Mouse (Mus musculus) heart, embryonic 12.5 days (tissue): ENCODE measurements around the gene Pou3f3. TPM values are rescaled to one million over a fixed set of nuclear protein-coding genes. Genes with fewer than 3 reads are reported as not detected.

Experiments used
- ATAC-seq: fragments of 200-750 bp; cut with Nextera tagmentation; 2 replicates; pipeline ENCODE4 v1.8.0; 2017; ENCODE audit warnings: moderate TSS enrichment, moderate library complexity; ENCODE audit not compliant: insufficient number of reproducible peaks, low FRiP score
- H3K27ac ChIP-seq: fragments of 300-500 bp; sonication (generic); 2 replicates; pipeline ENCODE4 v1.5.1; 2016; ENCODE audit warnings: mild to moderate bottlenecking, moderate library complexity; ENCODE audit not compliant: poor library complexity, severe bottlenecking
- H3K27me3 ChIP-seq: fragments of 300-500 bp; sonication (generic); replicated peaks from 2 replicates; pipeline ENCODE4 v1.6.1; 2016; ENCODE audit warnings: mild to moderate bottlenecking, moderate library complexity
- H3K36me3 ChIP-seq: fragments of 300-500 bp; sonication (generic); 2 replicates; pipeline ENCODE4 v1.6.1; 2016; ENCODE audit warnings: mild to moderate bottlenecking, moderate library complexity
- H3K4me1 ChIP-seq: fragments of 300-500 bp; sonication (generic); replicated peaks from 2 replicates; pipeline ENCODE4 v1.6.1; 2016; ENCODE audit warnings: mild to moderate bottlenecking
- H3K4me2 ChIP-seq: fragments of 300-500 bp; sonication (generic); 2 replicates; pipeline ENCODE4 v1.6.1; 2016; ENCODE audit warnings: mild to moderate bottlenecking, moderate library complexity
- H3K4me3 ChIP-seq: fragments of 300-500 bp; sonication (generic); 2 replicates; pipeline ENCODE4 v1.5.1; 2016; ENCODE audit warnings: mild to moderate bottlenecking
- H3K9ac ChIP-seq: fragments of 300-500 bp; sonication (generic); 2 replicates; pipeline ENCODE4 v1.6.1; 2016; ENCODE audit warnings: mild to moderate bottlenecking, moderate library complexity
- H3K9me3 ChIP-seq: fragments of 300-500 bp; sonication (generic); replicated peaks from 2 replicates; pipeline ENCODE4 v1.6.1; 2016; ENCODE audit warnings: mild to moderate bottlenecking, moderate library complexity
- WGBS: fragments of 180-500 bp; shearing (Covaris S2); methylation state at CpG from one replicate; pipeline ENCODE4 v1.1.7; 2016; 5-methylcytosine and 5-hydroxymethylcytosine counted together
- polyA plus RNA-seq: library from polyadenylated mRNA; unstranded; fragments of >200 nt; fragmentation: Nextera tagmentation; extraction: Ambion mirVana; gene quantifications from 2 replicates; pipeline ENCODE4 v1.2.1, GENCODE M21; 2016

Gene Pou3f3
- polyA plus RNA-seq, 1 experiment from 2014 or later, result 0.06 TPM

DNA sequence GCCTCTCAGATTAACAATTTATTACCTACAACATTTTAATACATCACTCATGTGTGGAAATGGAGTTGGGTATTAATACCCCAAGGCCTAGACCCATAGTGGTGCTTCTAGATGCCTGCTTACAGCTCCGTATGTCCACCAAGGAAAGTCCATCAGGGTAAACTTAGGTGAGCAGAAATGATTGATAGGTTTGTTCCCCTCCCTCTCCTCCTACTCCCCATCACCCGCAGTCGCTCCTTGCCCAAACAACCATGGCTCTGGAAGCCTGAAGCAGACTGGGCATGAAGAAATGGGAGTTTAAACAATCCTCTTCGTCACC lies 46.6 kb downstream of the Pou3f3 start:
- H3K27ac ChIP-seq, result no peak overlapping the region
- 0 out of 2 replicates have a peak, but pooled peaks cover 4% of the 10 kb centered on the region for H3K27me3 ChIP-seq
- 76% methylated on average over 4 of the region's 4 CpGs for WGBS
- H3K36me3 ChIP-seq, result no peaks in the 10 kb centered on the region
- no peak for ATAC-seq
- no peak overlapping the region for H3K4me2 ChIP-seq
- H3K4me1 ChIP-seq, result no peaks in the 10 kb centered on the region
- H3K9me3 ChIP-seq, result peaks cover 4% of the 10 kb centered on the region
- H3K9ac ChIP-seq, result no peak overlapping the region
- H3K4me3 ChIP-seq, result no peak overlapping the region

DNA sequence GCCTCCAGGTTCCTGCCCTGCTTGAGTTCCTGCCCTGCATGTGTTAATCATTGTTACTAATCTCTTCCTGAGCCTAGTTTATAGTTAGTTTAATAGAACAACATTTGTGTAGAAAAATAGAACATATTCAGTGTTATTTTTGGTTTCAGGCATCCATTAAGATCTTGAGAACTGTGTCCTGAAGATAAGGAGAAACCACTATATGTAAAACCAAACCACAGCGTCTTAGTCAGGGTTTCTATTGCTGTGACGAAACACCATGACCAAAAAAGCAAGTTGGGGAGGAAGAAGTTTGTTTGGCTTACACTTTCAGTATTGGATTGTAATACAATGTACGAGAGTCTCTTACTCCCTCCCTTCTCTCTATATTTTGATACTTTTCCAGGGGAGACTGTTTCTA lies 49.5 kb downstream of the Pou3f3 start:
- ATAC-seq, result no peak
- Histone ChIP-seq H3K4me3 (no peak overlapping the region), H3K9me3 (no peaks in the 10 kb centered on the region), H3K36me3 (no peaks in the 10 kb centered on the region), H3K27ac (no peak overlapping the region), H3K4me1 (no peaks in the 10 kb centered on the region), H3K27me3 (no peaks in the 10 kb centered on the region), H3K9ac (no peak overlapping the region), H3K4me2 (no peak overlapping the region)
- WGBS, result 60% methylated on average over 3 of the region's 3 CpGs

DNA sequence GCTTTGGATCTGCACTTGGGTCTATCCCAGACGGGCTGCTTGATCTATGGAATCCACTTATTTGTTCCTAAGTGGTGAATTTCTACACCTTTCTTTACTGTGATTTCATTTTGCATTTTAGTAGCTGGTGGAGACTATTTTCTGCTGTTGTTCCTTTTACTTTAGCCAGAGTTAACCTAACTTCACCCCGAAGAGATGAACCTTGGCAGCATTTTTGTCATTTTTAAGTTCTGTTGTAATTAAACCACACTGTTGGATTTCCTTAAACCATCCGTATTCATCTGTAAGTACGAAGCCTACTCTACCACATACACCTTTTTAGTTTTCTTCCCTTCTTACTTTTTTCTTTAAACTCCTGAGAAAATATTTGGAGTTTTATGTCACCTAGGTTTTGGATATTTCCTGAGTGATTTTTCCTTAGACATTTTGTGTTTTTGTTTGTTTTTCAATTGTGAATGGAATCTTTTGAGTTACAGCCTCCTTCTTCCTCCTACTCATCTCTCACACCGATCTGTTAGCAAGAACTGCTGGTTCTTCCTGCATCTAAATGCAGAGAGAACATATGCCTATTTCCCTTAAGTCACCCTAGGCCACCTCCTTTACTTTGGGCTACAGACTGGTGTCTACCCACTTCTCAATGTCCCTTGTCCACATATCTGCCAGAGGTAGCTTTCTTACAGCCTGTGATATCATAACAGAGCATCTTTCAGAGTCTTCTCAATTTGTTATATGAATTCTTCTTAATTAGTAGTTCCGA lies 54.1 kb downstream of the Pou3f3 start:
- Histone ChIP-seq H3K4me2 (no peak overlapping the region), H3K4me3 (no peak overlapping the region), H3K27me3 (no peaks in the 10 kb centered on the region), H3K4me1 (no peaks in the 10 kb centered on the region), H3K27ac (no peak overlapping the region), H3K9me3 (no peaks in the 10 kb centered on the region), H3K9ac (no peak overlapping the region), H3K36me3 (no peaks in the 10 kb centered on the region)
- 66% methylated on average over 6 of the region's 6 CpGs for WGBS
- no peak for ATAC-seq

Other genes with a start within 250 kb of the Pou3f3 start
- gene Mrps9, start 155.5 kb downstream of the Pou3f3 start, polyA plus RNA-seq, result 57.7 and 61.1 TPM in 2 replicates